Mouse (Mus musculus) adrenal gland, postnatal 4 days (tissue): Measurements from ENCODE around the gene Prss34. TPM values are rescaled to one million over a fixed set of nuclear protein-coding genes. Genes with fewer than 3 reads are reported as not detected.
A peak's percentile ranks its signal among the peaks of the same experiment; 100 is the strongest.

Source experiments
- DNase-seq, 2 experiments: peaks; one replicate each; pipeline ENCODE4 v3.0.0; 2021 to 2022; ENCODE audit warnings: low spot score in 2 of 2, mixed read lengths in 2 of 2
- total RNA-seq, 2 experiments: library from RNA; stranded (reverse); gene quantifications; 2 replicates each; pipeline ENCODE4 v1.2.3; 2021

The Prss34 gene
- total RNA-seq, 2 experiments from 2014 or later, result 2.4 to 4.6 TPM

DNA sequence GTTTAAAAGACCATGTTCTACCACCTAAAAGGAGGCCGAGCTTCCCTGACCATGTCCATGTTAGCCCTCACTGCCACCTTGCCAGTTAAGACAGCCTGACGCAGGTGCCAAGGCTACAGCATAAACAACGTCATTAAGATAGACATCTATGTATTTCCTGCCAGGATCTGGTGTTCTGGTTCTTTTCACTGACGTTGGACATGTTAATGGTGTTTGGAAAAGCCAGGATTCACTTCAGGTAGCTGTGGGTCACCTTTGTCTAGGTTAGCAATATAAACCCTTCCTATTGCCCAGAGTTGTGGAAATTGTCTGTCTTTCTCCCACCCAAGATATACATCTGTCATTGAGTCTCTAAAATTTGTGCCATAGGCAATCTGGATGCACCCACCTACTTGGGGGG is 10.2 kb downstream of the Prss34 start, which contains the start of gene Prss28:
Gene Prss28, plus strand, starts transcription at position 301 of the 400 bp plus-strand sequence.
- no peak for DNase-seq

DNA sequence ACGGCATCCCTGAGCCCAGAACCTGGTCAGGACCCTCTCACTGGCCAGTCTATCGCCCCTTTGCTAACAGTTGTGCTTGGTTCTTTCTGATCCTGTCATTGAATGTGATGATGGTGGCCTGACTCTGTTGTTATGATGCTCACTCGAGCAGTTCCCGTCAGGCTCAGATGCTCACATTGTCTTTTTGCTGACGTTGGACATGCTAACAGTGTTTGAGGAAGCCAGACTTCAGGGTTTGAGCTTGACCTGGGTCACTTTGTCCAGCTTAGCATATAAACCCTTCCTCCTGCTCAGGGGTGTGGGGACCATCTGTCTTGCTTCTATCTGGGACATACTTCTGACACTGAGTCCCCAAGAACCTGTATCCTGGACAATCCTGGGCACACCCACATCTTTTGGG is 20.2 kb downstream of the Prss34 start, which contains the start of gene Prss29:
Gene Prss29, plus strand, starts transcription at position 301 of the 400 bp plus-strand sequence.
- no peak for DNase-seq

DNA sequence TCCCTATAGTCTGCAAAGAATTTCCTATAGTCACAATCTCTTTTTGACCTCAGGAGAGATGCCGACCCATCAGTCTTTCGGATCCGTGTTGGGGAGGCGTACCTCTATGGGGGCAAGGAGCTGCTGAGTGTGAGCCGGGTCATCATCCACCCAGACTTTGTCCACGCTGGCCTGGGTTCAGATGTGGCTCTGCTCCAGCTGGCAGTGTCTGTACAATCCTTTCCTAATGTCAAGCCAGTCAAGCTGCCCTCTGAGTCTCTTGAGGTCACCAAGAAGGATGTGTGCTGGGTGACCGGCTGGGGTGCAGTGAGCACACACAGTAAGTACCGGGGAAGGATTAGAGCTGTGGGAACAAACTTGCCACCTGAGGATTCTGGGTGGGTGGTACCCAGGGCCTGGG is 22.6 kb downstream of the Prss34 start:
- no peak for DNase-seq

DNA sequence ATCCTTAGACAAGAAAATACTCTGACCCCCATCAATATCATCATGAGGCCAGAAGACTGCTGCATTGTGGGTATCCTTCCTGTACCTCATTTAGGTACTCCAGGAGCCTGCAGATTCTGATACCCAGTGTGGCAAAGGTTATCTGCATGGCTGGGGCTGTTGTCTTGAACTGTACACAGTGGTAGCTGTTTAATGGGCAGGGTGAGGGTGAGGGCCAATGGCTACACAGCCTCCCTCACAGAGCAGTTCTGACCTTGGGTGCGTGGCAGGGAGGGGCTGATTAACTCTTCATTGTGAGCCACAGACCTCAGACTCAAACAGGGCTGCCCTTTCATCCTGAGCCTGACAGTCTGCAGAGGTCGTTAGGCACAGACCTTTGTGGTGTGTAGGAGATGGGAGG is 24.7 kb downstream of the Prss34 start:
- no peak for DNase-seq

DNA sequence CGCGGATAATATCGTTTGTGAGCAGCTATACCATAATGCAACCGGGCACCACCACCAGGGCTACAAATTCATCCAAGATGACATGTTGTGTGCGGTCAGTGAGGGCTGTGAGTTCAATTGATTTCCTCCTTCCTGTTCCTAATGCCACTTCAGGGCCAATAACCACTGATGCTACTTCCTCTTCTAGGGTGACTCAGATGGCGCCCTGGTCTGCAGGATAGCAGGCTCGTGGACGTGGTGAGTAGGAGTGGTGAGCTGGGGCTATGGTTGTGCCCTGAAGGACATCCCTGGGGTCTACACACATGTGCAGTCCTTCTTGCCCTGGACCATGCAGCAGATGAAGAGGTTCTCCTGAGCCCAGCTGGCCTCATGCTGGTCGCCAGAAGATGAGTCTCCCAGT is 34.1 kb downstream of the Prss34 start:
- DNase-seq, result no peak

DNA sequence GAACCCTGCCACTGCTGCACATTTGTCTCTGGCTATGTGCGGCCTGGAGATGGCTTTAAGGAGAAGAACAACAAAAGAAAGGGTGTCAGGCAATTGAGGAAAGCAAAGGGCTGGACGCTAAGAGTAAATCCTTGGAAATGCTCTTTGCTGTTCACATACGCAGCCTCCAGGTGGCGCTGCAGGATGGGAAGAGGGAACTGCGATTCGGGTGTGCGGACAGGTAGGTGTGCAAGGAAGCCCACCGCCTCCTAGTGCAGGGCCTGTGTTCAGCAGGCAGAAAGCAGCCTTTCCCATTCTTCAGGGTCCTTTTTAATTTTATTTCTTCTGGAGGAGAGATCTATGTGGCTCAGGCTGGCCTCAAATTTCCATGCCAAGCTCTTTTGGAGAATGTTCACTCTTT is 35.7 kb downstream of the Prss34 start:
- peak; percentile 42 to 45 for DNase-seq

DNA sequence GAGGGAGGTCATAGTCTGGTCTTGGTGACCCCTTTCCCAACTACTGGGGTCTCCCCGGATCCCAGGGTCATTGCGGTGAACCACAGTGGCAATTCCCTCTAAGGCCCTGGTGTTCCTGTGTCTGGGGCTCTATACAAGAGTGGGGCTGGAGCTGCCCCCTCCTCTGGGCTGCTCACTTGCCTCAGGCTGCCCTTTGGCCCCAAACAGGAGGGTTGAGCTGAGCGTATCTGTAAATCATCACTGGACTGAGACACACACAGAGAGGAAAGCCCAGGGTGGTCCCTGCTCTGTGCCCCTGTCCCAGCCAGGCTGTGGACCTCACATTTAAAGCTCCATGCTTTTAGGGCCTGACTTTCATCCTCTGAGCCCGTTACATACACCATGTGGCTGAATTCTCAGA is 40.0 kb downstream of the Prss34 start:
- DNase-seq, result no peak

DNA sequence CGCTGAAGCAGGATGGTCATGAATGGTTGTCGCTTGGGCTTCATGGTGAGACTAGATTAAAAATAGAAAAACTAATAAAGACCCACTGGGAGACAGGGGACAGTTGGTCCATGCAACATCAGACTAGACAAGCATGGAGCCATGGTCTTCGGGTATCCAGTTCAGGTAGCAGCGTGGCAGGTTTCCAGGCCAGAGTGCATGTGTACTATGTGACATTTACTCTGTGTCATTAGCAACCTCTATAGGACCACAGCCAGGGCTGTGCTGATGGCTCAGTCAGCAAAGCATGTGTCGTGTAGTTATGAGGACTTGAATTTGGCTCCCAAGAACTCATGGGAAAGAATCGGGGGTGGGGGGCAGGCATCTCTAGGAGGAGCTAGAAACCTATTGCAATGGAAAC is 41.8 kb downstream of the Prss34 start:
- no peak for DNase-seq

DNA sequence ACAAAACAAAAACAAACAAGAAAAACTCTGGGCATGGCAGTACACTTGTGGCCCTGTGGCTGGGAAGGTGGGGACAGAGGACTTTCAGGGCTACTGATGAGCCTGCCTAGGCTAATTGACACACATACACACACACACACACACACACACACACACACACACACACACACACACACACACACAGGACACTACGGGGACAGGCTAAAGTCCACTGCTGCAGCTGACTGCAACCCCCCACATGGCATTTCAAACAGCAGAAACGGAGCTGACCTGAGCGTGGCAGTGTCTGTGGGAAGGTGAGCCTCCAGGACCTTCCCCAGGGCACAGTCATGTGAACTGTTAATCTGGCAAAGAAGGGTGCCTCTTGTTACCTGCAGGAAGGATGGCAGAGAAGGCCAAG is 43.3 kb downstream of the Prss34 start:
- no peak for DNase-seq

DNA sequence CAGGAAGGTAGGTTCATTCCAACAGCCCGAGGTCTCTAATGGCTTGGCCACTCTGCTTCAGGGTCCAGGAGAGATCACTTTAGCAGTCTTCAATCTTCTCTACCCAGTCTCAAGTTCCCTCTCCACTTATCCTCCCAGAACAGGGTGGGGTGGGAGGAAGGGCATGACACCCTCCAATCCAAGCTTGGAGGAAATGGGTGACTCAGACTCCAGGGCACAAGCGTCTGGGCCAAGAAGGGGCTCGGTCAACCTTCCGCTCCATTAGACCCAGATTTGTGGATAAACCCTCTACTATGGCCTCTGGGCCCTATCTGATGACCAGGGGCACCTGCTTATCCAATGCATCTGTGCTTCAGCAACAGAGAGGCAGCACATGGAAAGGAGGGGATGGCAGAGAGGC is 47.3 kb downstream of the Prss34 start, which contains the start of gene Tpsab1:
Gene Tpsab1, minus strand, starts transcription at position 101 of the 400 bp plus-strand sequence.
- DNase-seq, result no peak

Other genes starting within 250 kb of the Prss34 start
- gene Tmem204, start 214.8 kb upstream of the Prss34 start, total RNA-seq, result 10 to 100 TPM; 25.5 to 26.4 TPM
- 10 to 100 TPM; 30.3 to 35.1 TPM for gene Telo2, start 182.4 kb upstream of the Prss34 start, total RNA-seq
- gene Ptx4, start 177.6 kb upstream of the Prss34 start, total RNA-seq, result under 1 TPM; 0.36 to 0.76 TPM
- gene Clcn7, start 165.0 kb upstream of the Prss34 start, total RNA-seq, result 10 to 100 TPM; 34.6 to 38.6 TPM
- under 1 TPM; 0.20 to 0.25 TPM for gene Ccdc154, start 135.9 kb upstream of the Prss34 start, total RNA-seq
- under 1 TPM; 0.45 to 0.48 TPM for gene Gm38655, start 122.9 kb upstream of the Prss34 start, total RNA-seq
- 10 to 100 TPM; 17.7 to 18.3 TPM for gene BC003965, start 113.8 kb upstream of the Prss34 start, total RNA-seq
- gene Unkl, start 110.0 kb upstream of the Prss34 start, total RNA-seq, result 10 to 100 TPM; 20.8 to 21.6 TPM
- gene Gnptg, start 58.3 kb upstream of the Prss34 start, total RNA-seq, result 10 to 100 TPM; 39.0 to 40.6 TPM
- 10 to 100 TPM; 35.6 to 36.5 TPM for gene Tsr3, start 58.2 kb upstream of the Prss34 start, total RNA-seq
- 10 to 100 TPM; 24.4 to 30.7 TPM for gene Baiap3, start 42.0 kb upstream of the Prss34 start, total RNA-seq
- 100 to 1,000 TPM; 371 to 391 TPM for gene Ube2i, start 23.8 kb upstream of the Prss34 start, total RNA-seq
- gene Prss28, start 10.3 kb downstream of the Prss34 start, total RNA-seq, result not detected
- not detected for gene Prss29, start 20.3 kb downstream of the Prss34 start, total RNA-seq
- gene Tpsab1, start 47.2 kb downstream of the Prss34 start, total RNA-seq, result 1 to 10 TPM; 3.3 to 6.7 TPM
- gene Tpsb2, start 67.9 kb downstream of the Prss34 start, total RNA-seq, result 10 to 100 TPM; 10.3 to 19.6 TPM
- under 1 TPM in 1 of 2 experiments, not detected in 1; 0.56 TPM for gene Tpsg1, start 70.9 kb downstream of the Prss34 start, total RNA-seq
- gene Cacna1h, start 135.4 kb downstream of the Prss34 start, total RNA-seq, result 10 to 100 TPM; 64.1 to 65.3 TPM
- not detected for gene Tekt4, start 156.2 kb downstream of the Prss34 start, total RNA-seq
- under 1 TPM; 0.14 to 0.22 TPM for gene Sstr5, start 198.9 kb downstream of the Prss34 start, total RNA-seq